Mouse (Mus musculus) MEL (cell line): ENCODE results near the gene Tlr8. TPM values are rescaled to one million over a fixed set of nuclear protein-coding genes. Genes with fewer than 3 reads are reported as not detected.

Source experiments
- DNase-seq: peaks from one replicate; pipeline ENCODE4 v3.0.0; 2011; ENCODE audit warnings: low read depth, low spot score
- H3K27ac ChIP-seq: 2 replicates; pipeline ENCODE4 v1.5.1; 2012; ENCODE audit warnings: low read depth, mild to moderate bottlenecking, control low read depth, low read length, moderate library complexity; ENCODE audit not compliant: control insufficient read depth
- H3K27me3 ChIP-seq, 2 experiments: fragments of 150-350 bp in 1 of 2; sonication (generic) in 1 of 2; 2 replicates each; pipeline ENCODE4 v1.6.1; 2012; ENCODE audit warnings: low read length in 2 of 2, mild to moderate bottlenecking in 2 of 2, improper control_type of control experiment in 1 of 2, moderate library complexity in 1 of 2; ENCODE audit not compliant: insufficient read depth in 2 of 2, control insufficient read depth in 1 of 2
- H3K36me3 ChIP-seq, 2 experiments: 2 replicates each; pipeline ENCODE4 v1.6.1; 2012 to 2014; ENCODE audit warnings: low read length in 2 of 2, improper control_type of control experiment in 1 of 2, inconsistent platforms in 1 of 2, mild to moderate bottlenecking in 1 of 2; ENCODE audit not compliant: insufficient read depth in 2 of 2, control insufficient read depth in 1 of 2
- H3K4me1 ChIP-seq, 2 experiments: fragments of 150-350 bp in 1 of 2; sonication (generic) in 1 of 2; 2 replicates each; pipeline ENCODE4 v1.6.1; 2012; ENCODE audit warnings: low read length in 2 of 2, improper control_type of control experiment in 1 of 2, mild to moderate bottlenecking in 1 of 2; ENCODE audit not compliant: insufficient read depth in 2 of 2, control insufficient read depth in 1 of 2
- H3K4me3 ChIP-seq, 2 experiments: fragments of 150-350 bp in 1 of 2; sonication (generic) in 1 of 2; 2 replicates each; pipeline ENCODE4 v1.5.1; 2012; ENCODE audit warnings: low read depth in 2 of 2, low read length in 2 of 2, mild to moderate bottlenecking in 2 of 2, moderate library complexity in 2 of 2, control low read depth in 1 of 2, improper control_type of control experiment in 1 of 2; ENCODE audit not compliant: control insufficient read depth in 1 of 2, insufficient read depth in 1 of 2
- H3K79me2 ChIP-seq: 2 replicates; pipeline ENCODE4 v1.6.1; 2012; ENCODE audit warnings: mild to moderate bottlenecking, low read length, moderate library complexity; ENCODE audit not compliant: control insufficient read depth, poor library complexity, insufficient read depth
- H3K9ac ChIP-seq: 2 replicates; pipeline ENCODE4 v1.6.1; 2012; ENCODE audit warnings: low read depth, mild to moderate bottlenecking, control low read depth, low read length, moderate library complexity; ENCODE audit not compliant: control insufficient read depth, poor library complexity, severe bottlenecking
- H3K9me3 ChIP-seq: fragments of 150-350 bp; sonication (generic); replicated peaks from 2 replicates; pipeline ENCODE4 v1.6.1; 2012; ENCODE audit warnings: mild to moderate bottlenecking, low read length, improper control_type of control experiment, moderate library complexity; ENCODE audit not compliant: insufficient read depth
- BHLHE40 ChIP-seq: IDR thresholded peaks from 2 replicates; pipeline ENCODE4 v1.6.1; 2012; ENCODE audit warnings: low read depth, mild to moderate bottlenecking, inconsistent platforms, low read length, improper control_type of control experiment, borderline replicate concordance
- E2F4 ChIP-seq: IDR thresholded peaks from 2 replicates; pipeline ENCODE4 v1.6.1; 2011; ENCODE audit warnings: low read depth, low read length, improper control_type of control experiment, borderline replicate concordance
- MYC ChIP-seq: IDR thresholded peaks from 2 replicates; pipeline ENCODE4 v1.6.1; 2011; ENCODE audit warnings: low read depth, mild to moderate bottlenecking, low read length, improper control_type of control experiment, moderate library complexity
- POLR2A ChIP-seq, 2 experiments: IDR thresholded peaks; 2 replicates each; pipeline ENCODE4 v1.6.1; 2011 to 2012; ENCODE audit warnings: low read length in 2 of 2, mild to moderate bottlenecking in 2 of 2, control low read depth in 1 of 2, improper control_type of control experiment in 1 of 2, low read depth in 1 of 2, moderate library complexity in 1 of 2; ENCODE audit not compliant: control insufficient read depth in 1 of 2, insufficient read depth in 1 of 2, poor library complexity in 1 of 2
- POLR2AphosphoS2 ChIP-seq: IDR thresholded peaks from 2 replicates; pipeline ENCODE4 v1.6.1; 2011; ENCODE audit warnings: low read length, improper control_type of control experiment
- SMC3 ChIP-seq: IDR thresholded peaks from 2 replicates; pipeline ENCODE4 v1.6.1; 2011; ENCODE audit warnings: low read depth, low read length, improper control_type of control experiment
- TBP ChIP-seq: IDR thresholded peaks from 2 replicates; pipeline ENCODE4 v1.8.0; 2011; ENCODE audit warnings: low read depth, low read length, improper control_type of control experiment
- ZNF384 ChIP-seq: IDR thresholded peaks from 2 replicates; pipeline ENCODE4 v1.6.1; 2012; ENCODE audit warnings: low read depth, mild to moderate bottlenecking, inconsistent platforms, low read length, improper control_type of control experiment
- polyA plus RNA-seq, 2 experiments: library from polyadenylated mRNA; stranded (reverse) in 1 of 2; unstranded in 1 of 2; fragments of >175 nt in 1 of 2; fragments of >200 nt in 1 of 2; gene quantifications; 2 replicates each; pipeline versions ENCODE4 v1.2.1 to v1.2.4; 2012; ENCODE audit warnings: low replicate concordance in 2 of 2, low read depth in 1 of 2; ENCODE audit not compliant: insufficient read length in 2 of 2, insufficient read depth in 1 of 2, missing spikeins in 1 of 2
- total RNA-seq: library from RNA; depleted of rRNA; stranded (reverse); fragments of 300-350 nt; gene quantifications from 2 replicates; pipeline ENCODE4 v1.2.3, GENCODE M21; 2012; rRNA removed

The Tlr8 gene
- total and polyA plus RNA-seq, 3 experiments: not detected

DNA sequence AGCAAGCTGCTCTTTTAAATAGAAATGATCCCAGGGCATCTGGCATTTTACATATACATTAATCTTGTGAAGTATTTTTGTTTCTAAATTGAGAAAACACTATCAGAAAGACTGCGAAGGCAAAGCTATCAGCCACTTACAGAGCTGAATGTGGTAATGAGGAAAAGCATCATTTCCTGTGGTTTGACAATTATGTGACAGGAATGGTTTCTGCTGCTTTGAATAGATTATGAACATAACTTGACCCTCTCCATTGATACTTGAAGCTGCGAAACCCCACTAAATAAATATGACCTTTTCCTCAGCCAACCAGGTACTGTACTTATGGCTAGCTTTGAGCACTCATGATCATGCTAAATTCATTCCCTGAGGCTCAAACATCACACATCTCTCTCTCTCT is 62.8 kb downstream of the Tlr8 start:
- no peak for DNase-seq
- Histone ChIP-seq H3K9ac (no peak overlapping the region), H3K9me3 (no peaks in the 10 kb centered on the region), H3K4me1 (no peaks in the 10 kb centered on the region), H3K79me2 (no peaks in the 10 kb centered on the region), H3K27me3 (no peaks in the 10 kb centered on the region), H3K4me3 (no peak overlapping the region), H3K36me3 (no peaks in the 10 kb centered on the region), H3K27ac (no peak overlapping the region)
- no peak for TF ChIP-seq ZNF384

DNA sequence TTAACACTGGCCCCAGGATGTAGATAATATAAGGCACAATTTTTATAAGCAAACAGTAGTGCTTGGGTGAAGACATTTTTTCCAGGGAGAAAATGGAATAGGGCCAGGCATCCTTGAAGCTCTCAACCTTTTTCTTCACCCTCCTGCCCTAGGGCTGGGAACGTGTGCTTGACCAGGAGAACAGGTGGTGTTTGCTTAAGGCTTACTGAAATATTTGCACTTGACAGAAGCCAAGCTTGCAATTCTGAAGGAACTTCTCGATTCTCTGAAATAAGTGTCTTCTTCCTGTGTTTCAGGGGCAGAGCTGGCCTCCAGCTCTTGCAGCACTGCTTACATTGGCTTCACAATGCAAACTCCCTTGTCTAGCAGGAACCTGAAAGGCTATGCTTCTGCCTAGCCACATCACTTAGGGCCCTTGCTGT is 68.9 kb downstream of the Tlr8 start:
- no peak overlapping the region for H3K9ac ChIP-seq
- H3K9me3 ChIP-seq: no peaks in the 10 kb centered on the region
- no peaks in the 10 kb centered on the region for H3K36me3 ChIP-seq
- H3K4me3 ChIP-seq: no peak overlapping the region
- H3K27me3 ChIP-seq: no peaks in the 10 kb centered on the region
- H3K4me1 ChIP-seq: no peaks in the 10 kb centered on the region
- no peak overlapping the region for H3K27ac ChIP-seq
- TF ChIP-seq POLR2A (IDR thresholded peaks at IDR 0.05; ENCODE audit: control insufficient read depth in 1 of 2, insufficient read depth in 1 of 2, low read depth in 1 of 2, low read length in 2 of 2, poor library complexity in 1 of 2): no peak
- TF ChIP-seq MYC: no peak
- TF ChIP-seq BHLHE40: no peak
- TF ChIP-seq POLR2AphosphoS2: no peak
- no peak for TF ChIP-seq TBP
- TF ChIP-seq E2F4: no peak
- TF ChIP-seq SMC3: no peak
- DNase-seq: no peak
- no peaks in the 10 kb centered on the region for H3K79me2 ChIP-seq

Other genes starting within 250 kb of the Tlr8 start
- not detected in 2 replicates for gene Tmsb4x, start 55.0 kb downstream of the Tlr8 start, total RNA-seq
- gene Tmsb4x, start 55.0 kb downstream of the Tlr8 start, polyA plus RNA-seq: not detected
- gene Tlr7, start 66.2 kb upstream of the Tlr8 start, total RNA-seq: not detected in 2 replicates
- not detected for gene Tlr7, start 66.2 kb upstream of the Tlr8 start, polyA plus RNA-seq
- gene Prps2, start 118.4 kb upstream of the Tlr8 start, total RNA-seq: not detected in 2 replicates
- gene Prps2, start 118.4 kb upstream of the Tlr8 start, polyA plus RNA-seq: not detected